In the genomic region with DNA sequence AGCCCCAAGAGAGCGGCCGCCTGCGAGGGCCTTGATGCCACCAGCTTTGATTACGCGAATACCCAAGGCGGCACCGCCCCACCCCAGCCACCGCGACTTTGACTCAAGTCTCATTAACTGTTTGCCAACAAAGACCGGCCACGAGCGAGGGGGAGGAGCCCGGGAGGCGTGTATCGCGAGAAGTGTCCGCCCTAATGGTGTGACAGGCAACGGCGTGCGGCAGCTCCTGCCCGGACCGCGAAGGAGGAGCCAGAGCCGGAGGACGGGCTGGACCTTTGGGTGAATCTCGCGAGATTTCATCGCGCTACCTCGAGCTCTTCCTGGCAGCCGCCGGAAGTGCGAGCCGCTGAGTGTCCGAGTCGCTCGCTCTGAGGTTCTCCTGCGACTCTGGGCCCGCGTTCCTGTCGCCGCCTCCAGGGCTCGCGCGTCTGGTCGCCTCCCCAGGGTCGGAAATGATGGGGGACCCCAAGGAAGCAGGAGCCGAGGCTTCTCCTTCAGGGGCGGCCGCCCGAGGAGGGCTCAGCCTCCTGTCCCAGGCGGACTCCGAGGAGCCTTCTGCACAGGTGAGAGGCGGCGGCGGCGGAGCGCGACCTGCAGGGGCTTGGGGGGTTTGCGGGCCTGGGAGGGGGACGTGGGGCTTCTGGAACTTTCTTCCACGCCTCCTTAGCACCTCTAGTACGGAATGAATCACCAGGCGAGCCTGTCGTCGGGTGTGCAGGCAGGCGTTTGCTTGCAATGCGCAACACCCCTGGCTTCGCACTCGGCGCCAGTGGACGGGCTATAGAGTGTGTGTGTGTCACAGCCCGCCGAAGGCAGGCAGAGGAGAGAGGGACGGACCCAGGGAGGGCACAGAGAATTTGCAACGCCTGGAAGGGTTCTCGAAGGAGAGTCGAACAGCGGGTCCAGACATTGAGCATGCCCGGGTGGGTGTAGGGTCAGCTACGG, we compare ENCODE assay signal across 8 mouse cellular contexts. TPM values are rescaled to one million over a fixed set of nuclear protein-coding genes. Genes with fewer than 3 reads are reported as not detected.
DNase-seq lines count a peak whose midpoint lies in the region; ATAC-seq lines count a peak whose summit lies in the region.

A gene (plus strand): TSS at position 183 of the 945 bp plus-strand sequence.

- peak within 1 kb of the TSS; percentile 99 for H3K4me3 ChIP-seq in lung, embryonic 16.5 days (ENCODE audit: low read length)

- H3K4me2 ChIP-seq in lung, embryonic 16.5 days (ENCODE audit: low read depth, low read length) = peak within 1 kb of the TSS; percentile 90

- H3K27ac ChIP-seq in lung, embryonic 16.5 days (ENCODE audit: low read length) = peak within 1 kb of the TSS; percentile 91

- H3K4me1 ChIP-seq in lung, embryonic 16.5 days (replicated peaks; ENCODE audit: control insufficient read depth, insufficient read depth, low read length) = peaks cover 8% of the 10 kb centered on the region

- under 1% methylated on average over 73 of the region's 81 CpGs for WGBS in lung, embryonic 16.5 days

- peak; percentile 96 for DNase-seq in MEL-GATA-1-ER (ENCODE audit: extremely low read depth, low read depth)
- DNase-seq in cerebellum, adult 8-10 months = peak; percentile 94
- peak; percentile 100 for DNase-seq in forelimb bud, embryonic 11.5 days (ENCODE audit: low read depth, low spot score)
- DNase-seq in layer of hippocampus, adult 9-10 months (ENCODE audit: low spot score) = peak; percentile 91
- DNase-seq in ovary, postnatal 10 days (ENCODE audit: low spot score) = peak; percentile 89
- peak; percentile 87 to 90 for DNase-seq in thymus, postnatal 10 days (ENCODE audit: low spot score in 2 of 2)

- peak; percentile 97 to 99 for ATAC-seq in hematopoietic stem cell, adult 5-6 weeks (replicated peaks in 1 of 2; ENCODE audit: insufficient read depth in 1 of 2, low FRiP score in 2 of 2, low TSS enrichment in 1 of 2, low read depth in 1 of 2, poor library complexity in 2 of 2, severe bottlenecking in 2 of 2)
- ATAC-seq in lung, embryonic 16.5 days (ENCODE audit: low read depth) = peak; percentile 99

- peak within 1 kb of the TSS; percentile 99 for H3K9ac ChIP-seq in lung, embryonic 16.5 days (ENCODE audit: low read length)

- H3K36me3 ChIP-seq in lung, embryonic 16.5 days (ENCODE audit: control insufficient read depth, insufficient read depth, low read length) = peaks cover 17% of the 10 kb centered on the region

- H3K9me3 ChIP-seq in lung, embryonic 16.5 days (ENCODE audit: control insufficient read depth, low read length) = no peaks in the 10 kb centered on the region

- H3K27me3 ChIP-seq in lung, embryonic 16.5 days (ENCODE audit: control insufficient read depth, insufficient read depth, low read depth, low read length) = no peaks in the 10 kb centered on the region

RNA-seq across cellular contexts. Expression of the gene that starts here (rescaled TPM):
- total RNA-seq in hematopoietic stem cell, adult 5-6 weeks (2017) = 20.3 and 33.4 TPM in 2 replicates
- polyA plus RNA-seq in lung, embryonic 16.5 days (2015; fragmentation: Nextera tagmentation; extraction: Ambion mirVana) = 18.5 and 19.9 TPM in 2 replicates

Comparison
In these comparisons a context has a peak if more than half of its experiments do, and no peak if none do; other contexts are left out.
1. Peak in every context shown above with its lines: DNase-seq, ATAC-seq, H3K4me3 ChIP-seq and H3K27ac ChIP-seq.